Mouse (Mus musculus): ENCODE measurements around the gene Ppl.

Ppl gene

GRCm38 (mm10) chr16:5036649-5037234 lies 95.5 kb downstream of the Ppl start:
- DNase-seq (ENCODE audit: low spot score in 2 of 2) = no peak
